Mouse (Mus musculus) neural tube, embryonic 10.5 days (tissue): ENCODE measurements around the gene Ddr1.

Source experiments
- DNase-seq: peaks from one replicate; pipeline ENCODE4 v3.0.0-alpha.2; 2017; ENCODE audit warnings: low spot score; ENCODE audit errors: extremely low spot score

Gene Ddr1

DNA sequence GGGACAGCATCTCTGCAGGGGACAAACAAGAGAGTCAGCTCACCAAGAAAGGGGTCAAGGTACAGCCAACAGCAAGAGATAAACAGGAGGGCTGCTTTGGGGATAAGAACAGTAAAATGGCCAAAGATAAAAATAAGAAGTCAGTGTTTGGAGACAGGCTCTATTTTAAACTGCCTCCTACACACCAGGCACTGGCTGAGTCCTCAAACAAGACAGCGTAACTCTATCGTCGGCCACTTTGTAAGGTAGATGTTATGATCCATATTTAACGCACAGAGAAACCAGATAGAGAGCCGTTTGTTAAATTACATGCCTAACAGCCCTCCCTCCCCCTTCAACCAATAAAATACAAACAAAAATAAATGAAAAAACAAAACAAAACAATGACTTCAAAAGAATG is 10.5 kb downstream of the Ddr1 start:
- DNase-seq: no peak

DNA sequence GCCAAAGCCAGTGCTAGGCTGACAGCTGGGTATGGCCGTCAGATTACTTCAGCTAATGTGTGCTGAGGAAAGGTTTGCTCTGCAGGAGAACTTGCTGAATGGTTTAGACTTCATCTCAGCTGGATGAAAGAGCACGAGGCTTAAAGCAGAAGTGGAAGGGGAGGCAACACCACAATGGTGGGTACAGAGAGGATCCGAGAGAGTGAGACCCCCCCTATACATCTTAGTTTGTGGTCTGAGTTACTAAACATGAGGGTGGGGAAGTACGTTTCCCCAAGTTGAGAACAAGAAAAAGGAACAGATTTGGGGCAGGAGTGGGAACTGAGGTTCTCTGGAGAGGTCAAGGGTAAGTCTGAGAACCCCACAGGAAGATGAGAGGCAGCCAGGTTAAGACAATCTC is 12.1 kb downstream of the Ddr1 start:
- no peak for DNase-seq

DNA sequence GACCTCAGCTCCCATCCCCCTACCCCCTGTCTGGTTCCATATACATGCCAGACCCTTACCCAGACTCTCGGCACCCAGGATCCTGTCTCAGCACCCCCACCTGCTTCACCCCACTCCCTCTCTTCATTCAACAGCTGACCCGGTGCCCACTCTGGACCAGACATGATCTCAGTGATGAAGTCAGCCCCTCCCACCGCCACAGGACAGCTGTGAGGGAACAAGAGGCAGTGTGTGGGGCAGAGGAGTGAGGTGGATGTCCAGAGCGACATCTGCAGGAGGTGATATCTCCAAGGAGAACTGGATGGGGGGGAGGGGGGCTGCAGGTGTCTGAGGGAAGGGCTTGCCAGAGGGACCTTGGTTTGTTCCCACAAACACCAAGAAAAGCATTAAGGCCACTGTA is 12.6 kb downstream of the Ddr1 start:
- no peak for DNase-seq

DNA sequence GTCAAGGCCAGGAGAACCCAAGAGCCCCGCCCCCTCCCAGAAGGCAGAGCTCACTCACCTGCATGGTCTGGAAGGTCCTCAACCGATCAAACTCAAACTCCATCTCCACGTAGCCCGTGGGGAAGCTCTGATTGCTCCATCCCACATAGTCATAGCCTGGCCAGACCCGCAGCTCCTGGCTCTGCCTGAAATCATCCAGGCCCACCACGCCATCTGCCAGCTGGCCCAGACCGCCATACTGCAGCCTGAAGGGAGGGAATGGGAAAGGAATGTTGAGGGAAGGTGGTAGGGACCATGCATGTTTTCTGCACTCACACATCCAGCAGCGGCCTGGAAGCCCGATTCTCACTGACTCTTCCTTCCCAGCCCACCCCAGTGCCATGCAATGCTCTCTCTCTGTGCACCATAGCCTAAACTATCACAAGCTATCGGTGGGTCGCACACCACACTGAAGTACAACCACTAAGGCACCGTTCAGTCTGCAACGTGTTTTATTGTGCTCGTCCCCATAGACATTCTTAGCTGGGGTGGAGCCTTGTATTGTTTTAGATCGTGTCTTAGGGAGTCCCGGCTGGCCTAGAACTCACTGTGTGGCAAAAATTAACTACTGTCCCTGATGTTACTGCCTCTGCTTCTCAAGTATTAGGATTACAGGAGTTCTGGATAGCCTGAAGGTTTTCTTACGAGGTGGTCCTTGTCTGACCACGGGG is 14.3 kb downstream of the Ddr1 start:
- no peak for DNase-seq

DNA sequence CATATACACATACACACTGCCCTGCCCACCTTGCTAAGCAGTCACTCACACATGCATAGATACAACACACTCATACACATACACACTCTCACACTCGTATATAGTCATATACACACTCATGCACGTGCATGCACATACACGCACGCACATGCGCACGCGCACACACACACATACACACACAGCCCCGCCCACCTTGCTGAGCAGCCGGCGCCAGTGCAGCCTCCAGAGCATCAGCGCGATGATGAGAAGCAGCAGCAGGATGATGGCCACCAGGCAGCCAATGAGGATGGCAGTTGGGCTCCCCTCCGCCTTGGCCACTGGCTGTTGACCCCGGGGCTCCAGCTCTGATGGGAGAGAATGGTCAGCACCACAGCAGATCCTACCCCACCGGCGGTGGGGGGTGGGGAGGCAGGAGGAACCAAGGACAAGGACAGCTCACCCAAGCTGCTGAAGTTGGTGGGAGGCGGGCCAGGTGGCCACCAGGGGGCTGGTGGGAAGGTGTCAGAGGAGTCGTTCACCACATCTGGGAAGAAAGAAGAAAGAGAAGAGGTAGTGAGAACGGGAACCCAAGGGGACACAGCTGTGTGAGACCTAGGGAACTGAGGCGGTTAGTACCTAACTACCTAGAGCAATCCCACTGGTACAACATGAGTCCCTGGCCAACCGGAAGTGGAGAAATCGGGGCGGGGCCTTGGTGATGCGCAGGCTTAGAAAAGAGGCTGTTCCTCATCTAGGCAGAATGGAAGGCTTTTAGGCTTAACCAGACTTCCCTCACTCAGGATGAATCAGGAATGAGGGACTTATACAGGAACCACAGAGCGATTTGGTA is 15.9 kb downstream of the Ddr1 start:
- no peak for DNase-seq

DNA sequence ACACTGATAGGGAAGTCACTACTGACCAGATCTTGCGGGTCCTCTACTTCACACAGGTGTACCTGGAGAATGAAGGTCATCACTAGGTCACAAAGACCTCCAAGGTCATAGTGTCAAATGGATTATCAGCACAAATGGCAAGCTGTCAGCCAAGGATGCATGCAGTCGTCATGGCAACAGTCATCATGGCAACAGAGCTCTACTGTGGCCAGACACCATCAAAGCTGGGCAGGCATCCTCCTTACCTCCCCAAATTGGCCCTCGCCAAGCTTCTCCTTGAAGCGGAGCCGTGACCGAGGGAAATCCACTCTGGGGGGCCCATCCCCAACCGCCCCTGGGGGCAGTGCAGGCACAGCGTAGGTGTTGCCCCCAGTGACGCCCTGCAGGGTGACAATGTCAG is 19.4 kb downstream of the Ddr1 start:
- DNase-seq: no peak

DNA sequence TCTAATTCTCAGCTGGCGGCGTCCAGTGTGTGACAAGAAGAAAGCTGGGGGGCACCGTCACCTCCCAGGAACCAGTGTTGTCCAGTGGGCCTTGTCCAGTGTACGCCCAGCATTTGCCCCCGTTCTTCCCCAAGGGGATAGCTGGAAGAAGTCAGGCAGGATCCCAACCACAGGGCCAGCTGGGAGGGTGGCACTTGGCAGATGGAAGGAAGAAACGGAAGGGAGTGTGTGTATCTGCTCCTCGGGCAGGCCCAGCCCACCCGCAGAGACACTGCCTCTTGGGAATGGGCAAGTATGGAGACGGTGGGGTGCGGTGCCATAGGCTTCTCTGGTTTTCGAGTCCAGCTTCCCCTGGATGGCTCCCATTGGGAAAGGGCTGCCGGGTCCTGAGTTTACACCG is 22.4 kb downstream of the Ddr1 start:
- DNase-seq: no peak

DNA sequence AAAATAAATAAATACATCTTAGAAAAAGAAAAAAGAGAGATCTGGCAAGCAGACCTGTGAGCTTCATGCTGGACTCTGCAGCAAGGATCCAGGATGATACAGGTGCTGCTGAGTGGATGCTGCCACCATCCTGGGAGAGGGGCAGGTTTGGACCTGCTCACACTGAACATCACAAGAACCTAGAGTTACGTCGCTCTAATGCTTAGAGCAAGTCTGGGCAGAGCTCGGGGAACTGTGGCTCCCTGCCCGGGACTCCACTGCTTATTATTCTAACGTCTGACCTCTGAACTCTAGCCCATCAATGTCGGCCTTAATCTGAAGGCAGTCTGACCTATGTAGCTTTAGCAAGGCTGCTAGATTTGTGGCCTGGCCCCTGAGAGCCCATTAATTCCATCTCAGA is 23.8 kb downstream of the Ddr1 start:
- peak; percentile 26 for DNase-seq

DNA sequence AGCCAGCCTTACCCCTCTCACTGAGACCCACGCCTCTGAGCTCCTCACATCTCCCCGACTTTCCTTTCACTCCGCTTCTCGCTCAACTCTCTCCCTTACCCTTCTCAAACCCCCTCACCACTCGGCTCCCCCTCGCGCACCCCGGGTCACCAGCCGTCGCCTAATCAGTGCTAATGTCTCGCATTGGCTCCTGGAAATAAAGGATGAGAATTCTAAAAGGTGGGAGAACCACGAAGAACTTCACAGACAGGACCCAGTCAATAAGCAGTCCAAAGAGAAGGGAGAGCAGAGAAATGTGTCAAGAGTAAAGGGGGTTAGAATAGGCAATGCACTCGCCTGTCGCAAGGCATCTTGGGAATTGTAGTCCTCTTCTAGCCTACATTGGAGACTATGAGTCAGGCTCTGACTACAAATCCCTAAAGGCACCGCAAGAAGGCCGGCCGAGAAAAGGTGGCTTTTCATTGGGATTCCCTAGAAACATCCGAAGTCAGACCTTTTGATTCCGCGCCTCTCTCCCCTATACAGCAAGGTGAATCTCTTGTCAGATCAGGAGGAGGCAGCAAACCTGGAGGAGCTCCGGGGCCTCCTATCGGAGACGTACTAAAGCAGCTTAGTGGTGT is 30.9 kb downstream of the Ddr1 start, which contains the start of gene Gtf2h4:
Gtf2h4 (minus strand) TSS at position 324 of the 620 bp plus-strand sequence.
- peak; percentile 75 for DNase-seq

DNA sequence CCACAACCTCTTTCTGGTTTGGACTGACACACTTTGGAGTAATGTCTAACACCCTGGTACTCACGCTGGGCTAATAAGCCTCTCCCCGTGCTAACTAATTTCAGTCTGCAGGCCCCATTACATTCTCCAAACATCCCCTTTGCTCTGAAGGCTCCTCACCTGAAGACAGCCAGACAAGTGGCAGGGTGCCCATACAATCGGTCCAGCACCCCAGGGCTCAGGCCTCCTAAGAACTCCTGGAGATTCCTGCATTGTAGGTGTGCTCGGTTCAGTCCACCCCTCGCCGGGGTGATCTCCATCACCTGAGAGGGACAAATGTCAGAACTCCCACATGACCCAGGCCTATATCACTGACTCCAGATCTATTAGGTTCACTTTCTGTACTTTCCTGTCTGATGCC is 31.9 kb downstream of the Ddr1 start:
- no peak for DNase-seq

DNA sequence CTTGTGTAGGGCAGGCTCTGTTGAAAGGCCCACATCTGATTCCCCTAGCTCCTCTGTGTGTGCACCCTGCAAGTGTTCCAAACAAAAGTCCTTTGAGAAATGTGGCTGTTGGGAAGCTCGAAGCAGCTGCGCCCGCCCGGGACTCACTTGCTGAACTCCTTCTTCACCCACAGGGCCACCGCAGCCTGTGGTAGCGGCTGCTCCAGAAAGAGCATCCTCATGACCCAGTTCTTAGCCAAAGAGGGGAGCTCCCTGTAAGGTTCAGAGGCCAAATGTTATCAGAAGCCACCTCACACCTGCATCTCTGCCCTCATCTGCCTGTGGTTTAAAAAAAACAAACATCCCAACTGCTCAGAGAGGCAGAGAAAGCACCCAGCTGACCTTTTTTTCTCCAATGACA is 32.6 kb downstream of the Ddr1 start:
- no peak for DNase-seq

DNA sequence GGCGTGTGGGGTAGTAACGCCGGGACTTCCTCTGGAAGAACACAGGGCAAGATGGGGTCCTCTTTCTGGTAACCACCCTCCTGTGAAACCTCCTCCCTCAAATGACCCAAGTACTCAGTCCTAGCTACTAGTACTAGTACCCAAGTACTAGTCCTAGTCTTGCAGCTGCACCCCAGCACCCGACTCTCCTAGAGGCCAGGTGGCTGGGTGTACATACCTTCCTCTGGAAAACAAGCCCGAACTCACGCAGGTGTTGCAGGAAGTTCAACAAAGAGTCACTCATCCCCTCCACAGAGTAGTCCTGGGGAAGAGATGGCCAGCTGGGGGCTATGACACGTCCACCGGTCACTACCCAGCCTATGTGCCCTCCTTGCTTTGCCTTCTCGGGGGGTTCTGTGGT is 34.7 kb downstream of the Ddr1 start:
- no peak for DNase-seq

DNA sequence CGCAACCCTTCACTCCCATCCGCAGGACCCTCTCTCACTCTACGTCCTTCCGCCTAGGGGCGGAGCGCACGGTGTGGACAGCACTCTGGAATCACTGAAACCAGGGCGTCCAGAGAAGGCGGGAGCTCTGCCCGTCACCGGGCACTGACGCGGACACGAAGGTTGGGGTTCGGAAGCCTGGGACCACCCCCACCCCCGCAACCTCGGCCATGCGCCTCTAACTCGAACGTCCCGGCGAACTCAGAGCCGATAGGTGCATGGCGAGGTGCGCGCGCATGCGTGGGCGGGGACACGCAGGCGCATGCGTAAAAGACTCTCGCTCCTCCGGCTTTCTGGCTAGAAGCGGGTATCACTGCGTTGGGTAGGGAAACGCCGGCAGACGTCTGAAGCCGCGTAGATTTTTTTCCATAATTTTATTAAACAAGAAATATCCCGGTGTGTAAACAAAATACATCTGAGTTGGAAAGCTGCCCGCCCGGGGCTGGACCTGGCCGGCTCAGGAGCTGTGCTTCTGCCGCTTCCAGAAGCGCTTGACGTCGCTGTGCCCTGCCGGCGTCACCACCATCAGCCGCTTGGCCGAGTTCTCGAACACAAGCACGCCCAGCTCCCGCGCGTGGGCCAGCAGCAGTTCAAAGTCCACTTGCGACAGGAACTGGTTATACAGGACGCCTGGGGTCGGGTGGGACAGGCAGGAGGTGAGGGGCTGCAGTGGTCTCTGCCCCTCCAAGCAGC is 36.9 kb downstream of the Ddr1 start, which contains the start of gene Vars2:
Vars2 (minus strand) TSS at position 259 of the 732 bp plus-strand sequence.
- DNase-seq: peak; percentile 98

DNA sequence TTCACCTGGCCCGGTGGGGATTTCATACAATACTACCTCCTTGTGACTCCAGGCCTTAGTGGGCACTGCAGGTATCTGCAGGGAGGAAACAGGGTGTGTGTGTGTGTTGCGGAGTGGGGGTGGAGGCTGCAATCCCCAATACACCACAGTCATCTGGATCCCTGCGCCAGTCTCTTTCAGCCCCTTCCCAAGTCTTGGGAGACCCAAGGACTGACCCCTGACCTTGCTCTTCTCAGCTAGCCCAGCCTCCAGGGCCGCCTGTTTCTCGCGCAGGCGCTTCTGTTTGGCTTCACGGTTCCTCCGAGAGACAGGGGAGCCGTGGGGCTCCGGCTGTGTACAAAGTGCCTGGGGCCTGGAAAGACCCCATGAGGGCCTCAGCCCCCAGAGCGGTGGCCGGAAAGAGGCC is 37.6 kb downstream of the Ddr1 start:
- no peak for DNase-seq

DNA sequence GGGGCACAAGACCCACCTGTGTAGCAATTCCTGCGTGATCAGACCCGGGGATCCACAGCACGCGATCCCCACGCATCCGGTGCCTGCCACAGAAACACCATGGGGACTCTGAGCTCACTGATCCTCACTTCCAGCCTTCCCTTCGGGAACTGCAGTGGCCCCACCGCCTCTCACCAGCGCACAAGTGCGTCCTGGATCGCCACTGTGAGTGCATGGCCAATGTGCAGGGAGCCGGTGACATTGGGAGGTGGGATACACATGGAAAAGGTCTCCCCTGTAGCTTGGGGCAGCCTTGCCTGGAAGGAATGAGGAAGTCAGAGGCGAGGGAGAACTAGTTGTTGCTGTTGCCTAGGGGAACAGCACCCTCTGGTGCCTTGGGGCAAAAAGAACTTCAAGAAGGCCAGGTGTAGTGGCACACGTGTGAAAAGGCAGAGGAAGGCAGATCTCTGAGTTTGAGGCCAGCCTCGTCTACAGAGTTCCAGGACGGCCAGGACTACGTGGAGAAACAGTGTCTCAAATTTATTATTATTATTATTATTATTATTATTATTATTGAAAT is 38.4 kb downstream of the Ddr1 start:
- DNase-seq: no peak

DNA sequence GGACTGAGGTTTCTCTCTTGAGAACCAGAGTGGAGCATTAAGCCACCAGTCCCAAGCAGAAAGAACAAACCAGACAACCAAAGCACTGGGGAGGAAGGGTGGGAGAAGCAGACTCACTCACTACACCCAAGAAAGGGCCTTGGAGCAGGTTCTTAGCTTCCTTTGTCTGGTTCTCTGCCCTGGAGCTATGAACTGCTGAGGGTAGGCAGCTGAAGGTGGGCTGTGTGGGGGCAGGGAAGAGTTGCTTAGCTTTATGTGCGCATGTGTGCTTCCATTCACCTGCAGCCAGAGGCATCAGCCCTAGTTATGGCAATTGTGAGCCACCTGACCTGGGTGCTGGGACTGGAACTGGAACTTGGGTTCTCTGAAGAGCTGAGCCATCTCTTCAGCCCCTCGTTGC is 51.3 kb downstream of the Ddr1 start:
- no peak for DNase-seq

DNA sequence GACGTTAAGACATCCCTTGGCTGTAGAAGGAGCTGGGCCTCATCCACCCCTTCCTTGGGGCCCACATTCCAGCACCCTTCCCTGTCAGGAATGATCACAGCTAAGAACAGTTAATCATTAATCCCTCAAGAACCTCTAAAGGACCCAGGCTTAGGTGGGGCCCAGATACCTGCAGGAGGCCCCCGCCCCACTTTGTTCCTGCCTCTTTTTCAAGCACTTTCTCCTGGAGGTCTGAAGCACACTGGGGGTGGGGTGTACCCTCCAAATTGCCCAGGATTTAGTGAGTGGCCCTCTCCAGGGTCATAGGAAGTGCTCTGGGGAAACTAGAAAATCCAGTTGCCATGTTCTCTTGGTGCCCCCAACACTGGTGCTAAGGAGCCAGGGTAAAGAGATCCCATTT is 55.0 kb downstream of the Ddr1 start:
- no peak for DNase-seq

DNA sequence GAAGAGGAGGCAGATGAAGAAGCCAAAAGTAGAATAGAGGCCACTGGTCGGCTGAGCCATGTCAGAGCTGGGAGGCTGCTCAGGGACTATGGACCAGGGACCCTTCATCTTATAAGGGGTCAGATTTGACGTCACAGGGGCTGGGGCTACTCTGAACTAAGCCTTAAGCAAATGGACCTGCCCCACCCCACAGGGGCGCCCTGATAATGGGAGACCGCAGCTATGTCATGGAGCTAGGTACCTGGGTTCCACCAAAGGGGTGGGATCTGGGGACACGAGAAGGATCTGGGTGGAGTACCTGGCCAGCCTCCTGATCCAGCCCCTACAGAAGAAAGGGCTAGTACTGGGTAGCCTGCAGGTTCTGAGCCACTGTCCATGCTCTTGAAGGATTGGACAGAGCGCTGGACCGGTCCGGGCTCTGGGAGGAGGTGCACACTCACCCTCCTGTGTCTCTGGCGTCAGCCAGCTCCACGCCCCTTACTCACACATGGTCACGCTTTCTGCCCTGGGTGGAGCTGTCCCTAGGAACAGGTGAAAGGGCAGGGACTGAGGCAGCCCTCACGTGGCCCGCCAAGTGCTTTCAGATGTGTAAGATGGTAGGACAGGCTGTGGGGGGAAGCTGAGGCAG is 60.7 kb downstream of the Ddr1 start, which contains the start of gene Mucl3:
Mucl3 (minus strand) TSS at position 87 of the 628 bp plus-strand sequence.
- no peak for DNase-seq

DNA sequence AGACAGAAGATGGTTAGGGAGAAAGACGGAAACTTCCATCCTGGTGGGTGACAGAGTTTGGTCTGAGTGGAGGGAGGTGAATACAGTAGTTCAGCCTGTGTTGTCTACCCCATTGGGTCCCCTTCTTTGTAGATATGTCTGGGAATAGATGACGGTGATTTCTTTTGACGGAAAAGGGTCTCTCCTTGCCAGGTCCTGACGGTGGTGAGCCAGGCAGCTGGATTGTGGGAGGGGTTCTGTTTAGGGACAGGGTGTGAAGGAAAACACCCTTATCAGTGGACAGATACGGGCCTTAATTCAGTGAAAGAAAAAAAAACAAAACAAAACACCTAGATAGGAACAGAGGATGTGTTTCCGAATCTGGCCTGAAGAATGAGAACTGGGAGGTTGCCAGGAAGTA is 65.1 kb downstream of the Ddr1 start:
- DNase-seq: no peak

DNA sequence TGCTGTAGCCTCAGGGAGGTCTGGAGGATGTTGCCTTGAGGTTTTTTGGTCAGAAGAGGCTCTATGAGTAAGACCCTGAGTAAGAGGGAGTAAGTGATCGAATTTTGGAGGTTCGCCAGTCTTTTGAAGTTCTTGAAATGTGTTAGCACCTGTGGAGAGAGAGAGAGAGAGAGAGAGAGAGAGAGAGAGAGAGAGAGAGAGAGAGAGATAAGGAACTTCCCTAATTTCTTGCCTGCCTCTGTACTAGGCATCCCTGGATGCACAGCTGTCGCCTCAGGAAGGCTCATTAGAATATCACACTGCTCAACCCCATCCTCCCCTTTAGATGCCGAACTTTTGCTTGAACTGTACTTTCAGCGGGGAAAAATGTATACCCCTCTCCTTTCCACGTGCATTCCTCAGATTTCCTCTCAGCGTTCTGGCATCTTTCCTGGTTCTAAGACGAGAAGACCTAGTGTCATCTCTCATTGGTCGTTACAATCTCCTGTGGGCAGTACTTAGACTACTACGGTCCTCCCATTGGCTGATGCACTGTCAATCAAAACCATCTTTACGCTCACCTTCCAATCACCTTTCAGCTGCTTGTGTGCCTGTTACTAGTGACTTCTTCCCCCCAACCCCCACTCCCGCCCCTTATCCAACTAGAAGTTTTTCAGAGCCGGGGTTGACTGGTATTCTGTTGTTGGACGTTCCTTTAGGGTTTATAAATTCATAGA is 65.8 kb downstream of the Ddr1 start:
- DNase-seq: peak; percentile 27
